Mouse (Mus musculus) inflammation-experienced regulatory T-cells, adult 6 months (primary cell): ENCODE measurements around the gene Rasl12. TPM values are rescaled to one million over a fixed set of nuclear protein-coding genes. Genes with fewer than 3 reads are reported as not detected.
A peak's percentile ranks its signal among the peaks of the same experiment; 100 is the strongest.

Experiments used
- ATAC-seq: one replicate; pipeline ENCODE4 v1.8.0; 2017
- polyA plus RNA-seq, 3 experiments: library from polyadenylated mRNA; unstranded; fragments of 100-300 nt; shearing (Covaris generic); gene quantifications; one replicate each; pipeline ENCODE4 v1.2.1; 2017

Gene Rasl12
- polyA plus RNA-seq, 3 experiments from 2014 or later = 0.23 to 0.89 TPM; not detected in 1

DNA sequence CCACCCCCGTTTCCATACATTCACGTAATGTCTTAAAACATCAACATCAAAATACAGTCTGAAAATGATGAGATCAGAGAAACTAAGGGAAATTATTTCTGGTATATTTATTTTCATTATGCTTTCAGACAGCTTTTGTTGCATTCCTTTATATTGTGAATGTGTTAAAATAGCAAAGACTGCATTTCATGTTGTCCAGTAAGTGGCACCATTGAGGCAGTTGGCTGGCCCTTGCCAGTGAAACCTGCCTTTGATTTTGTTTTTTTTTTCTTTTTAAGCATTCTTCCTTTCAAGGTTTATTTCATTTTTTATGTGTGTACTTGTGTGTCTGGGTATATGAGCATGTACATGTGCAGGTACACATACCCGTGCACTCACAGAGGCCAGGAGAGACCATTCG, 46.4 kb downstream of the Rasl12 start:
- ATAC-seq = no peak

DNA sequence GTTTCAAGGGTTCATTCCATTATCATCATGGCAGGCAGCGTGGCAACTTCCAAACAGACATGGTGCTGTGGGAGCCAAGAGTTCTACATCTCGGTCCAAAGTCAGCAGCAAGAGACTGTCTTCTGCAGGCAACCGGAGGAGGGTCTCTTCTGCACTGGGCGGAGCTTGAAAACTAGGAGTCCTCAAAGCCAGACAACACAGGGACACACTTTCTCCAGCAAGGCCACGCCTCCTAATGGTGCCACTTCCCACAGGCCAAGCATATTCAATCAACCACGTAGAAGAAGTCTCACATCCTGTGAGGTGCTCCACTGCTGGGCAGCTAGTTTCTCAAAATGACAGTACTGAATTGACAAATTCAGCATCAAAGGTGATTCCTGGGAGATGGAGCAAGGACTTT, 49.6 kb downstream of the Rasl12 start:
- ATAC-seq = no peak

DNA sequence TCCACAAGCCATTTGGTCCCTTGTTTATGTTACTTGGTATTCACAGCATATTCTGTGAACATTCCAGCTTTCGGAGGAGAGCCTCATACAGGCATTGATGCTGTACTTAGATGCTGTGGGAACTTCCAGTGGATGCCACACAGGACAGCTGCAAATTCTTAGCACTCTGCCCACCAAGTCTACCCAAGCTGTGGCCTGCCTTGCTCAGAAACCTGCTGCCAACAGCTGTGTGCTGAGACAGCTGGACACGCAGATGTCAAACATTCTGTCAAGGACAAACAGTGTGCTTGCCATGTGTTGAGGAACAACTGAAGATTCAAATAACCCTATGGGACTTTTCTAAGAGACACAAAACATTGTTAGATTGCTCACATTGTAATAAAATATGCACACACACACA, 60.7 kb downstream of the Rasl12 start:
- ATAC-seq = no peak

DNA sequence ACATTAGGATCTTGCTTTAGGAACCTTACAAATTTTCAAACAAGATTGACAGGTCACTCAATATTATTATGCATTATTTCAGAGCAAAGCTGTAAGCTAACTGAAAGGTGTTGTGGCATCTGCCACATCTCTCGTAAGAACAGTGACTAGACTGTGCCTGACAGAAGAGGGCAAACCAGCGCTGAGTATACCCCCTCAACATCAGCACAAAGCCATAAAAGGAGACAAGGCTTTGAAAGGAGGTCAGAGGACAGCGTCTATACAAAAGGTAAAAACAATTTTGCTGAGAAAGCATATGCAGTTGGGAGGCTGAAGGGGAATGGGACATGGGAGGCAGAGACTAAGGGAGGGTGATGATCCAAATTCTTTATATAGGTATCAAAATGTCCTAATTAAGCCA, 61.9 kb downstream of the Rasl12 start:
- no peak for ATAC-seq

DNA sequence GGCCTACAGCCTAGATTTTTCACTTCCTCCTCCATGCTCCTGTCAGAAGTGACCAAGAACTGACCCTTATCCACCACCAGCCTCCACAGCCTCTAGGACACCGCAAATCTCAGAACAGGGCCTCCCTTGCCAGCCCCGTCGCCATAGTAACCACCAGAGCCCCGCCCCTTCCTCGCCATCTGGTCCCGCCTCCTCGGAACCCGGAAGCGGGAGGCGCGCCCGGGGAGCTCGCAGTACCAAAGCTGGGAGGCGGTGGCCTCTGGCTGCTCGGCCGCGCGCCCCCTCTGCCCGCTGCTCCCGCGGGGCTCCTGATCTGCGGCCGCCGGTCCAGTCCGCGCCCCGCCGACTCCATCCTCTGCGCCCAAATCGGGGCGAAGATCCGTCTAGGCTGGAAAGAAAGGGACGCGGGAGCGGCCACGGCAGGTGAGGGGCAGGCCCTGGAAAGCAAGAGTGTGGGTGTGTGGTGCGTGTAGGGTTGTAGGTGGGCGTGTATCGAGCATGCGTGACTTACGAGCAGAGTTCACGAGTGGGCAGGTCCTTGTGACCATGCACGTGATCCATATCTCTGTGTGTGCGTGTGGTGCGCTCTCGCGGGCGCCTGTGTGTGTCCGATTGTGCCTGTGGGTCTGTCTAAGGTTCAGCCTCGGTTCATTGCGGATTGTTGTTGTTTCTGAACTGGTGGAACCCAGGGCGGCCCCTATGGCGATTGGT, 62.6 kb downstream of the Rasl12 start, which contains the start of gene Spg21:
Spg21 (plus strand) TSS at position 216 of the 711 bp plus-strand sequence.
- ATAC-seq = peak; percentile 95

DNA sequence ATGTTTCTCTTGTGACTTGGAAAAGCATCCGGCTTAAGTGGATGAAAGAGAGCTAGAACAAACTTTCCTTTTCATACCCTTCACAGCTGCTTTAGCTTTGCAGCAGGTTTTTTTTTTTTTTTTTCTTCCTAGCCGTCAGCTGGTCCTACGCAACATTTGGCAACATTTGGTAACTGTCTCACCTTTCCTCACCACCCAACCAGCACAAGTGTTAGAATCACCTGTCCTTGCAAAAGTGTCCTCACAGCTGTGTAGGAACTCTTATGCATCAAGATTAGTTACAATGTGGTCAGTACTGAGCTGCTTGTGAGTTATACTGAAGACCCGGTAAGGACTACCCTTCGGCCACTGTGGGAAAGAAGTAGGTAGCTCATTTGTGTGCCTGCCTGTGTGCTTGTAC, 64.2 kb downstream of the Rasl12 start:
- no peak for ATAC-seq

DNA sequence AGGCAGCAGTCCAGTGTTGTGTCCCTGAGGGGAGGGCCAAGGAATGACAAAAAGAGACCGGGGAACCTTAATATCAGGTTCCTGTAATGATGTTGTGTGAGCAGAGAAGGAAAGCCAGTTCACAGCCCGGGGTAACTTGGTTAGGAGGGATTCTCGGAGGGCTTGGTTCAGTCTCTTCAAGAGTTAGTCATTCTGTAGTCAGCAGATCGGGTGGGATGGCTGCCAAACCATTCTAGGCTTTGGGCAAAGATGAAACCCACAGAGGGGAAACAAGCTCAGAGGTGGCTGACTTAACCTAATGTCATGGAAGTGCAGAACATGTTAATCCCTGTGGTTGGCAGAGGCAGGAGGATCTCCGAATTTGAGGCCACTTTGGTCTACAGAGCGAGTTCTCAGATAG, 65.9 kb downstream of the Rasl12 start:
- no peak for ATAC-seq

Other genes starting within 250 kb of the Rasl12 start
- 1 to 10 TPM; 5.4 to 8.0 (median 5.8) TPM for gene Parp16, start 203.2 kb upstream of the Rasl12 start, polyA plus RNA-seq
- not detected for gene Cilp, start 133.3 kb upstream of the Rasl12 start, polyA plus RNA-seq
- 10 to 100 TPM; 29.8 to 41.8 (median 37.4) TPM for gene Clpx, start 104.2 kb upstream of the Rasl12 start, polyA plus RNA-seq
- gene Pdcd7, start 52.4 kb upstream of the Rasl12 start, polyA plus RNA-seq = 1 to 10 TPM; 4.3 to 6.0 (median 5.8) TPM
- gene Ubap1l, start 37.5 kb upstream of the Rasl12 start, polyA plus RNA-seq = under 1 TPM in 1 of 3 experiments, not detected in 2; 0.54 TPM
- not detected for gene Kbtbd13, start 6.9 kb upstream of the Rasl12 start, polyA plus RNA-seq
- not detected for gene Slc51b, start 24.4 kb downstream of the Rasl12 start, polyA plus RNA-seq
- 10 to 100 TPM; 20.3 to 25.1 (median 21.8) TPM for gene Mtfmt, start 37.3 kb downstream of the Rasl12 start, polyA plus RNA-seq
- gene Spg21, start 62.4 kb downstream of the Rasl12 start, polyA plus RNA-seq = 10 to 100 TPM; 37.2 to 83.3 (median 81.4) TPM
- not detected for gene Ankdd1a, start 121.7 kb downstream of the Rasl12 start, polyA plus RNA-seq
- 10 to 100 TPM; 44.8 to 84.9 (median 55.9) TPM for gene Plekho2, start 181.5 kb downstream of the Rasl12 start, polyA plus RNA-seq
- gene Pif1, start 188.7 kb downstream of the Rasl12 start, polyA plus RNA-seq = 1 to 10 TPM in 2 of 3 experiments, under 1 TPM in 1; 0.32 to 7.4 (median 1.1) TPM
- 1 to 10 TPM in 1 of 3 experiments, not detected in 2; 1.0 TPM for gene Rbpms2, start 231.1 kb downstream of the Rasl12 start, polyA plus RNA-seq